Mouse (Mus musculus): Measurements from ENCODE around the gene Wnt5b.

Wnt5b gene

DNA sequence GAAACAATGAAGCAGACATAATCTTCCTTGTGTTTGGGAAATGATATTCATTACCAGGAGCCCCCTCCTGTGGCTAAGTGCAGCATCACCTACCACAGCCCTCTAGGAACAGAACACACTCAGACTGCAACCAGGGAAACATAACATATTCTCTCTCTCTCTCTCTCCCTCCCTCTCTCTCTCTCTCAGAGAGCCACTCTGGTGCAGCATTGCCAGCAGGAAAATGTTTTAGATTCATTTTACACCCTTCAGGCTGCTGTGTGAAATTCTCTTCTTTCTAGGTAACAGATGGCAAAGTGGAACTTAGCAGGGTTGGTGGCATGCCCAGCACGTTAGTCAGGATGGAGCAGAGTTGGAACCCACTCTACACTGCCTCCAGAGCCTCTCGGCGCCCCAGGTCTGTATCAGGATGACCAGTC is 22.7 kb downstream of the Wnt5b start:
- no peak for DNase-seq

DNA sequence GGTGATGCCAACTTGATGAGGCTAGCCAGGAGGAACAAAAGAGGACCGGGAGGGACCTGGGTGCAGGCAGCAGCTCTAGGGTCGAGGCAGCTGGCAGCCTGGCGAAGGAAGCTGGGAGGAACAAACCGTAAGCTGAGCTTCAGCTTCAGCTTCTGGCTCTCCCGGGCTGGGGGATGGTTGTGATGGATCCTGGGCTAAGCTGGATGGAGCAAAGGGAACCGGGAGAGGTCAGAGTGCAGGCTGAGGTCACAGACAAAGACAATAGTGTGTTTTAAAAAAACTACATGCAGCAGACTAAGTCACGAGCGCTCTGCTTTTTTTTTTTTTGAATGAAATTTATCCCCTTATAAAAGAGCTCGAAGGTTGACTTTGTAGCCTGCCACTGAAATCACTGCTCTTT is 23.4 kb downstream of the Wnt5b start:
- peak; percentile 42 for DNase-seq

- no peak for DNase-seq
Observed at GRCm38 (mm10) chr6:119514085-119514484, 30.1 kb downstream of the Wnt5b start.

- DNase-seq: no peak
Observed at GRCm38 (mm10) chr6:119513452-119513851, 30.7 kb downstream of the Wnt5b start.

GRCm38 (mm10) chr6:119512701-119513100 is 31.4 kb downstream of the Wnt5b start:
- no peak for DNase-seq

GRCm38 (mm10) chr6:119509437-119510037 is 34.6 kb downstream of the Wnt5b start:
- DNase-seq: no peak

DNA sequence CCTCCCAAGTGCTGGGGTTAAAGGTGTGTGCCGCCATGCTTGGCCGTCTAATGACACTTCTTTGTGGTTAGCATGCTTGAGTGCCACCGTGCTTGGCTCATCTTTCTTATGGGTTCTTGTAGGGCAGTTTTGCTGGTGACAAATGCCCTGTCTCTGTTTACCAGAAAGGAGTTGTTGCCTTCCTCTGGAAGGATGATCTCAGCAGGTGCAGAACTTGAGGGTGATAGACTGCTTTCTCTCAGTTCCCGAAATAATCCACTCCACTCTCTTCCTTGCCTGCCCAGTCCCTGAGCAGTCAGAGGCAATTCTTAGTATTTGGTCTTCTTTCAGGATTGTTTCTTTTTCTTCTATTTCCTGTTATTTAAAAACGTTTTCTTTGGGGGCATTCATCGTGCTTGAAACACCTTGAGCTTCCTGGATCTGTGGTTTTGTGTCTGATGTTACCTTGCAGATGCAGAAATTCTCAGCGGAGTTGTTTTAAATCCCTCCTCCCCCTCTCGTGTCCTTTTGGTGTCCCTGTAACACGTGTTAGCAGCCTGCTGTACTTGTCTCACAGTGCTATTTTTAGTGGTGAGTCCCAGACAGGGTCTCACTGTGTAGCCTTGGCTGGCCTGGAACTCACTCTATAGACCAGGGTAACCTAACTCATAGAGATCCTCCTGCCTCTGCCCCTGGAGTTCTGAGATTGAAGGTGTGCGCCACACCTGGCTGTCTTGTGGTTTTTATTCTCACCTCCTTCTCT is 35.3 kb downstream of the Wnt5b start:
- DNase-seq: no peak

DNA sequence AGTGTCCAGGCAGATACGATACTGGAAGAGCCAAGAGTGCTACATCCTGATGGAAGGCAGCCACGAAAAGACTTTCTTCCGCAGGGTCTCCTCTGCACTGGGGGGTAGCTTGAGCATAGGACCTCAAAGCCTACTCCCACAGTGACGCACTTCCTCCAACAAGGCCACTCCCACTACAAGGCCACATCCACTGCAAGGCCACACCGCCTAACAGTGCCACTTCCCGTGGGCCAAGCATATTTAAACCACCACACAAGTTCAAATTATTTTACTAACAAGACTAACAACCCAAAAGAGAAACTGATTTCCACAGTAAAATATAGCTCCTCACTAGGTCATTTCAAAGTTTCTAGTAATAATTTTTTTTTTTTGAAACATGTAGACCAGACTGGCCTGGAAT is 35.9 kb downstream of the Wnt5b start:
- no peak for DNase-seq

- no peak for DNase-seq
Observed at GRCm38 (mm10) chr6:119505525-119506225, 38.5 kb downstream of the Wnt5b start.

DNA sequence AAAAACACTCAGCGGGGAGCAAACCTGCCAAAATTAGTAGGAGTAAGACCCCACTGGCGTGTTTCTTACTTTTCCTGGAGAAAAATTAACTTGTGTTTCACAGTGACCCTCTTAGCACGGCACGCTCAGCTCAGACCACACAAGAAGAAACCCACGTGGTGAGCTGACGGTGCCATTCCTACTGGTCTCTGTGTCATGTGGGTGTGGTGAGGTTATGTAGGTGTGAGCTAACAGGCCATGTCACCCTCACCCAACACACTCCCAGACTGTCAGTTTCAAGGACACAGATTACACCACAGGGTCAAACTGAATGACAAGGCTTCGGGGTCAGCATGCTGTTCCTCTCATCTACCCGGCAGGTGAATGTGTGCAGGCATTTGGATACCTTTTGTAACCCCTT is 39.4 kb downstream of the Wnt5b start:
- DNase-seq: no peak

- no peak for DNase-seq
Observed at GRCm38 (mm10) chr6:119502031-119502430, 42.1 kb downstream of the Wnt5b start.

- no peak for DNase-seq
Observed at GRCm38 (mm10) chr6:119500086-119500485, 44.1 kb downstream of the Wnt5b start.

GRCm38 (mm10) chr6:119499271-119499670 is 44.9 kb downstream of the Wnt5b start:
- peak; percentile 70 for DNase-seq

- peak; percentile 46 for DNase-seq
Observed at GRCm38 (mm10) chr6:119492630-119493014, 51.5 kb downstream of the Wnt5b start.

DNA sequence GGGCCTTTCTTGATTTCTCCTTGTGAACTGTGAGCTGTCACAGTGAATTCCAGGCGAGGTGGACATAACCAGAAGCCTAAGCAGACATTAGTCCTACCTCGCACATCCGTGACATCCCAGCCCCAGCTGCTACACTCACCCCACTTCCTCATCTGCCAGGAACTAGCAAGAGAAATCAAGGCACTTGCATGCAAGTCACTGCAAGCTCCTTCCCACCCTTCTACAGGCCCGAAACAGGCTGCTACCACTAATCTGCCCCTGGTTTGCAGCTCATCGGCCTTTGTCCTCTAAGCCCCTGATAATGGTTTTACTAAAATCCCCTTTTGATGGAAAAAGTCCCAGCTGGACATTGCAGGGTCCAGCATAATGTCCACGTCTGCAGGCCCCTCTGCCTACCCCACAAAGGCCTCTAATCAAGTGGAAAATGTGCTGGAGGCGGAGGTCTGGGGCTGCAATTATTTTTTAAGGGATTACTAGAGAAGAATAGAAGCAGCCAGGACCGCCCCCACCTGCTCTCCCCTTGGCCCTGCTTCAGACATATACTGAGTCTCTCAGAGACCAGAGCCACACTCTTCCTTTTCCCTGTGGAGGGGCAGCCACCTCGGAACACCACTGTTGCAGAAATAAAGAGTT is 52.0 kb downstream of the Wnt5b start:
- peak; percentile 64 for DNase-seq

- peak; percentile 44 for DNase-seq
Observed at GRCm38 (mm10) chr6:119491006-119491405, 53.1 kb downstream of the Wnt5b start.

DNA sequence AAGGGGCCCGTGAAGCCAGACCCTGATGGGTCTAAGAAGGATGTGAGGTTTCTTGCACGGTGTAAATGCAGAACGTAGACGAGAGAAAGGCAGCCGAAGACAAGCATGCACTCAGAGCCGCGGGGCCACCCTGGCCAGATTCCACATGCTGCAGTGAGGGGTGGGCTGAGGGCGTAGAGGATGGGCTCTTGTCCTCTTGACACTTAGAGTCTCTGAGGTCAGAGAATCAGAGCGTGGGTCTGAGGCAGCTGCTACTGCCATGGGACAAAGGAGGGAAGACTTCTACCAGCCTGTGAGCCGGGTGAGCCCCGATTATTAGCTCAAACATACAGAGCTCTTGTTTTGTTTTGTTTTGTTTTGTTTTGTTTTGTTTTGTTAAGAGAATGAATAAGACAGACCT is 53.6 kb downstream of the Wnt5b start:
- peak; percentile 57 for DNase-seq

DNA sequence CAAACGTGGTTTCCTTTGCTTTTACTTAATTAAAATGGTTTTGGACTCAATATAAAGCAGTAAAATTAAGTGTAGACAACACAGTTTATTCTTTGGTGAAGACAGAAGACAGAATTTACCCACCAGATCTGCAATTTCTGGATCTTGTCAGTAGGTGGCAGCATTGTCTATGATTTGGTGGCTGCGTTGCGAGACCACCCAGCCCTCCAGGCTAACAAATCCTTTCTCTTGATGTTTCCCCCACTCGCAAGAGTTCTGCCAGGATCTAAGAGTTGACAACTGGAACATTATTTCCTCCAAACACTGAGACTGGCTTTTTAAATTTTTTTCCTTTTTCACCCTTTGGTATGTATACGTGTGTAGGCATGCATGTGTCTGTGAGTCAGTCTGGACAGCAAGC is 54.4 kb downstream of the Wnt5b start:
- DNase-seq: peak; percentile 82

DNA sequence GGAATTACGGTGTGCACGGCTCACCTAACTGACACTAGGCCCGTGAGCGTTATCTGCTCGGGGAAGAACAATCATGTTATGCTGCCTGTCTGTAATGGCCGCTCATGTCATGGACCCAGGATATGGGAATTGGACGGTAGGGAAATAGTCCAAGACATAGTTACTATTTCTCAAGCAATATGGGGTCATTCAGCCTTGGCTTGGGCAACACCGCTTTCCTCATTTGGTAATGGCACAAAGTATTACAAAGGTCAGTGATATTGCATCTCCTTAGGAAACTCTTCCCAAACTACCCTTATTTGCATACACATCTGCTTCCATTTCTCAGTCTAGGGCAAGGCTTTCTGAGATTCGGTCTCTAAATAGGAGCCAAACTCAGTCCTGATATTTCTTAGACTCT is 56.5 kb downstream of the Wnt5b start:
- no peak for DNase-seq

GRCm38 (mm10) chr6:119487085-119487458 is 57.1 kb downstream of the Wnt5b start:
- no peak for DNase-seq

GRCm38 (mm10) chr6:119486381-119487084 is 57.6 kb downstream of the Wnt5b start:
- no peak for DNase-seq

- DNase-seq: peak; percentile 56
Observed at GRCm38 (mm10) chr6:119485486-119485885, 58.7 kb downstream of the Wnt5b start.

All from embryo, embryonic 11 days (tissue).